Mouse (Mus musculus): Measurements from ENCODE around the gene Cdc34. TPM values are rescaled to one million over a fixed set of nuclear protein-coding genes. Genes with fewer than 3 reads are reported as not detected.
A peak's percentile ranks its signal among the peaks of the same experiment; 100 is the strongest.

The Cdc34 gene
- polyA plus RNA-seq, 1 experiment from 2014 or later: 137 TPM

- Histone ChIP-seq H3K4me2 (replicated peaks) (peak overlapping the region; percentile 77), H3K9ac (0 out of 2 replicates have a peak overlapping the region, but pooled peaks have one; percentile 23), H3K36me3 (no peaks in the 10 kb centered on the region), H3K4me3 (replicated peaks) (no peak overlapping the region), H3K4me1 (replicated peaks) (peaks cover 39% of the 10 kb centered on the region), H3K27ac (peak overlapping the region; percentile 37; the same call in 1 of the 2 replicates), H3K27me3 (replicated peaks) (no peaks in the 10 kb centered on the region), H3K9me3 (no peaks in the 10 kb centered on the region)
- ATAC-seq: no peak
- 74% methylated on average over 10 of the region's 10 CpGs for WGBS
Observed at GRCm38 (mm10) chr10:79703541-79703940, 21.5 kb downstream of the Cdc34 start.

DNA sequence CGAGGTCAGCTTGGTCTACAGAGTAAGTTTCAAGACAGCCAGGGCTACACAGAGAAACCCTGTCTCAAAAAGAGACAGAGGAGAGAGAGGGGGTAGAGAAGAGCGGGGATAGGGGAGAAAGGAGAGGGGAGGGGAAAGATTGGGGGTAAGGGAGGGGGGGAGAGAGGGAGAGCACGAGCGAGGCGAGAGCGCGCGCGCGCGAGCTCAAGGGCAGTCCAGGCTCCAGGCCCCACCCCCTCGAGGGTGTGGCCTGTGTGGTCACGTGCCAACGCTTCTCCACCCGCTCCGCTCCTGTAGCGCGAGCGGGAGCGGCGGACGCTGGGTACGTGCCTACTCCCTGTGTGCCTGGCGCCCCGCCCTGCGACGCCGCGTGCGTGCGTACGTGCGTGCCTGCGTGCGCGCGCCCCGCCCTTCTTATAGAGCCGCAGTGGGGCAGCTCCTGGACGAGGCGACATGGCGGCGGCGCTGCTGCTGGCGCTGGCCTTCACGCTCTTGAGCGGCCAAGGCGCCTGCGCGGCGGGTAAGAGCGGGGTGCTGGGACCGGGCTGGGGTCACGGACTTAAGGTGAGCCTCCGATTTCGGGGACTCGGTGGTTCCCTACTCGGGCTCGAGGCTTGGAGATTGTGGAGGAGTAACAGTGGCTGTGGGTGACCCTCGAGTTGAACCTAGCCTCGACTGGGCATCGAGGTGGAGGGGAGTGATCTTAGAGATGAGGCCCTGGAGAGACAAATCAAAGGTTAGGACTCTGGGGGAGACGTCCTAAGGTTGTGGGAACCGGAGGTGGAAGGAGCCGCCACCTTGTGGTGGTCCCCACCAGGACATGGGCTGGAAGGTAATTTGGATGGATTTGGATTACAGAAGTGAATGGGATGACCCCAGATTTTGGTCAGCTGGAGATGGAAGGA is 22.3 kb downstream of the Cdc34 start, which contains the start of gene Bsg:
Gene Bsg, plus strand, starts transcription at position 427 of the 905 bp plus-strand sequence.
- peaks cover 44% of the 10 kb centered on the region for H3K4me1 ChIP-seq (replicated peaks)
- ATAC-seq: peak; percentile 95
- under 1% methylated on average over 65 of the region's 65 CpGs for WGBS

GRCm38 (mm10) chr10:79704970-79705360 is 23.0 kb downstream of the Cdc34 start:
- H3K27me3 ChIP-seq (replicated peaks): no peaks in the 10 kb centered on the region
- peaks cover 45% of the 10 kb centered on the region for H3K4me1 ChIP-seq (replicated peaks)
- no peak for ATAC-seq
- H3K27ac ChIP-seq: peak overlapping the region; percentile 81; the same call in 1 of the 2 replicates
- H3K4me3 ChIP-seq (replicated peaks): peak overlapping the region; percentile 70
- peak overlapping the region; percentile 77 for H3K4me2 ChIP-seq (replicated peaks)
- 4% methylated on average over 10 of the region's 10 CpGs for WGBS
- no peaks in the 10 kb centered on the region for H3K9me3 ChIP-seq
- peak overlapping the region; percentile 90 for H3K9ac ChIP-seq
- H3K36me3 ChIP-seq: peaks cover 10% of the 10 kb centered on the region

More for the DNA sequence above, 22.3 kb downstream of the Cdc34 start, which contains the start of gene Bsg:
- Histone ChIP-seq H3K36me3 (peaks cover 3% of the 10 kb centered on the region; the same call in 1 of the 2 replicates), H3K27me3 (replicated peaks) (no peaks in the 10 kb centered on the region), H3K9me3 (no peaks in the 10 kb centered on the region), H3K27ac (peak within 1 kb of the TSS; percentile 81), H3K4me2 (replicated peaks) (peak within 1 kb of the TSS; percentile 77), H3K9ac (peak within 1 kb of the TSS; percentile 90), H3K4me3 (replicated peaks) (peak within 1 kb of the TSS; percentile 70)

- no peaks in the 10 kb centered on the region for H3K9me3 ChIP-seq
- ATAC-seq: no peak
- H3K36me3 ChIP-seq: peaks cover 20% of the 10 kb centered on the region
- peak overlapping the region; percentile 77 for H3K4me2 ChIP-seq (replicated peaks)
- peak overlapping the region; percentile 90 for H3K9ac ChIP-seq
- peaks cover 45% of the 10 kb centered on the region for H3K4me1 ChIP-seq (replicated peaks)
- peak overlapping the region; percentile 70 for H3K4me3 ChIP-seq (replicated peaks)
- H3K27me3 ChIP-seq (replicated peaks): no peaks in the 10 kb centered on the region
- H3K27ac ChIP-seq: no peak overlapping the region
- WGBS: 79% methylated on average over 5 of the region's 5 CpGs
Observed at GRCm38 (mm10) chr10:79705951-79706350, 24.0 kb downstream of the Cdc34 start.

DNA sequence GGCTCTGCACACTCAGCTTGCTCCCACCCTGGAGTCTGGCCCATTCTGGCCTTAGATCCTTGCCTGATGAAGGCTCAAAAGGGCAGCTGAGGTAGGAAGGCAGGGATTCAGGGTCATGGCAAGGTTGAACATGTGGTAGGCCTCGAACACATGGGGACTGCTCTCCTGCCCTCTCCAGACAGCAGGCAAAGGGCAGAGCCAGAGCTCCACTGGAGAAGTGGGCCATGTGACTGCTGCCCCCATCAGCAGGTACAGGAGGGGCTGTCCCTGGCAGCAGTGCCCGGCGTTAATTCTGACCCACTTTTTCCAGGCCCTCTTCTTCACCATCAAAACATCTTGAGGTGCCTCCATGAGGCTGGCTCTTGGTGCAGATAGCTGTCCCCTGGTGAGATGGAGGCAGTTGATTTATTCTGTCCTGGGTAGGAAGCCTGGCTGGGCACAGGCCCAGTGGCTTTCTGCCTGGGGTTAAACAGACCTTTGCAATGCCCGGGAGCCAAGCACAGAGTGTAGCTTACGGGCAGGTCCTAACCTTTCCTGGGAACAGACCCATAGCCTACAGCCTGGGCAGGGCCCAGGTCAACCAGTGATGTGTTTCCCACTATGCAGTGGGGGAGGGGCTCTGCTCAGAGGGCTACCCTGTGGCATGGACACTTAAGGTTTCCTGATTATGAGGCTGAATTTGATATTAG is 24.6 kb downstream of the Cdc34 start:
- Histone ChIP-seq H3K36me3 (peaks cover 26% of the 10 kb centered on the region), H3K27ac (no peak overlapping the region), H3K9ac (peak overlapping the region; percentile 90; the same call in 1 of the 2 replicates), H3K4me2 (replicated peaks) (peak overlapping the region; percentile 77), H3K27me3 (replicated peaks) (no peaks in the 10 kb centered on the region), H3K9me3 (no peaks in the 10 kb centered on the region), H3K4me1 (replicated peaks) (peaks cover 39% of the 10 kb centered on the region), H3K4me3 (replicated peaks) (peak overlapping the region; percentile 70)
- no peak for ATAC-seq
- 77% methylated on average over 5 of the region's 5 CpGs for WGBS

- 61% methylated on average over 1 of the region's 1 CpGs for WGBS
- Histone ChIP-seq H3K4me2 (replicated peaks) (peak overlapping the region; percentile 77), H3K4me3 (replicated peaks) (no peak overlapping the region), H3K4me1 (replicated peaks) (peaks cover 37% of the 10 kb centered on the region), H3K27ac (no peak overlapping the region), H3K9ac (no peak overlapping the region), H3K9me3 (no peaks in the 10 kb centered on the region), H3K27me3 (replicated peaks) (no peaks in the 10 kb centered on the region), H3K36me3 (peaks cover 29% of the 10 kb centered on the region)
- no peak for ATAC-seq
Observed at GRCm38 (mm10) chr10:79707162-79707561, 25.2 kb downstream of the Cdc34 start.

DNA sequence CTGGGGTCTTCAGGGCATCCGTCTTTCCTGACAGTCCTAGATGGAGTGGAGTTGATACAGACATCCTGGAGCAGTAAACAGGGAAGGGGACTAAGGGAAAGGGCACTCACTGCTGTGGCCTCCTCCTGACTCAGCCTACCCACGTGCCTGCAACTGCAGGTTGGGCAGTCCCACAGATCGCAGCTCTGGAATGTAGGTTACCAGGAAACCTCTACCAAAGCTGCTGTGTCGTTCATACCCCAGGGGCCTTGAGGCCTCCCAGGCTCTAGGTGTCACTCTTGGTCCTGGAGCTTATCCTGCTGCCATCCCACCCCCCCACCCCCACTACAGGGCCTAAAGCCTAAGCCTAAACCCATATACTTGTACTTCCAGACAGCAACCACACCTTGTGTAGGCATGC is 25.8 kb downstream of the Cdc34 start:
- Histone ChIP-seq H3K36me3 (peaks cover 29% of the 10 kb centered on the region), H3K9ac (no peak overlapping the region), H3K9me3 (no peaks in the 10 kb centered on the region), H3K27me3 (replicated peaks) (no peaks in the 10 kb centered on the region), H3K4me1 (replicated peaks) (peaks cover 37% of the 10 kb centered on the region), H3K4me2 (replicated peaks) (no peak overlapping the region; the same call in 1 of the 2 replicates), H3K4me3 (replicated peaks) (no peak overlapping the region), H3K27ac (no peak overlapping the region)
- ATAC-seq: no peak
- 66% methylated on average over 4 of the region's 4 CpGs for WGBS

DNA sequence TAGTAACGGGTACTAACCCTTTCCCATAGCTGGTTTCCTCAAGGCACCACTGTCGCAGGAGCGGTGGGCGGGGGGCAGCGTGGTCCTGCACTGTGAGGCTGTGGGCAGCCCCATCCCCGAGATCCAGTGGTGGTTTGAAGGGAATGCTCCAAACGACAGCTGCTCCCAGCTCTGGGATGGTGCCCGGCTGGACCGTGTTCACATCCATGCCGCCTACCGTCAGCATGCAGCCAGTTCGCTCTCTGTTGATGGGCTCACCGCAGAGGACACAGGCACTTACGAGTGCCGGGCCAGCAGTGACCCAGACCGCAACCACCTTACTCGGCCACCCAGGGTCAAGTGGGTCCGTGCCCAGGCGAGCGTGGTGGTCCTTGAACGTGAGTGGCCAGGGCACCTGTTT is 26.7 kb downstream of the Cdc34 start:
- no peak overlapping the region for H3K27ac ChIP-seq
- H3K27me3 ChIP-seq (replicated peaks): no peaks in the 10 kb centered on the region
- H3K9me3 ChIP-seq: no peaks in the 10 kb centered on the region
- no peak overlapping the region for H3K4me3 ChIP-seq (replicated peaks)
- H3K4me1 ChIP-seq (replicated peaks): peaks cover 37% of the 10 kb centered on the region
- ATAC-seq: no peak
- 85% methylated on average over 21 of the region's 21 CpGs for WGBS
- no peak overlapping the region for H3K9ac ChIP-seq
- no peak overlapping the region for H3K4me2 ChIP-seq (replicated peaks)
- H3K36me3 ChIP-seq: peaks cover 29% of the 10 kb centered on the region

- no peak overlapping the region for H3K9ac ChIP-seq
- no peaks in the 10 kb centered on the region for H3K27me3 ChIP-seq (replicated peaks)
- H3K4me2 ChIP-seq (replicated peaks): no peak overlapping the region
- ATAC-seq: no peak
- peaks cover 29% of the 10 kb centered on the region for H3K36me3 ChIP-seq
- no peaks in the 10 kb centered on the region for H3K9me3 ChIP-seq
- no peak overlapping the region for H3K4me3 ChIP-seq (replicated peaks)
- WGBS: 63% methylated on average over 7 of the region's 7 CpGs
- H3K4me1 ChIP-seq (replicated peaks): peaks cover 37% of the 10 kb centered on the region
- H3K27ac ChIP-seq: no peak overlapping the region
Observed at GRCm38 (mm10) chr10:79709307-79709706, 27.3 kb downstream of the Cdc34 start.

- Histone ChIP-seq H3K27me3 (replicated peaks) (peaks cover 25% of the 10 kb centered on the region), H3K9ac (no peak overlapping the region), H3K36me3 (peaks cover 29% of the 10 kb centered on the region), H3K4me3 (replicated peaks) (no peak overlapping the region), H3K9me3 (no peaks in the 10 kb centered on the region), H3K4me1 (replicated peaks) (peaks cover 22% of the 10 kb centered on the region), H3K27ac (no peak overlapping the region), H3K4me2 (replicated peaks) (no peak overlapping the region)
- 81% methylated on average over 1 of the region's 1 CpGs for WGBS
- ATAC-seq: peak; percentile 40
Observed at GRCm38 (mm10) chr10:79712029-79712428, 30.0 kb downstream of the Cdc34 start.

- ATAC-seq: peak; percentile 60
Observed at GRCm38 (mm10) chr10:79712499-79713126, 30.6 kb downstream of the Cdc34 start.

GRCm38 (mm10) chr10:79713163-79713562 is 31.2 kb downstream of the Cdc34 start:
- WGBS: 35% methylated on average over 1 of the region's 1 CpGs
- no peak overlapping the region for H3K27ac ChIP-seq
- peaks cover 23% of the 10 kb centered on the region for H3K4me1 ChIP-seq (replicated peaks)
- no peaks in the 10 kb centered on the region for H3K9me3 ChIP-seq
- no peak overlapping the region for H3K4me3 ChIP-seq (replicated peaks)
- ATAC-seq: no peak
- H3K36me3 ChIP-seq: peaks cover 29% of the 10 kb centered on the region
- H3K4me2 ChIP-seq (replicated peaks): no peak overlapping the region
- peaks cover 35% of the 10 kb centered on the region for H3K27me3 ChIP-seq (replicated peaks)
- H3K9ac ChIP-seq: no peak overlapping the region

More at GRCm38 (mm10) chr10:79712499-79713126, 30.6 kb downstream of the Cdc34 start:
- peaks cover 31% of the 10 kb centered on the region for H3K27me3 ChIP-seq (replicated peaks)
- no peaks in the 10 kb centered on the region for H3K9me3 ChIP-seq
- no peak overlapping the region for H3K9ac ChIP-seq
- WGBS: 24% methylated on average over 4 of the region's 6 CpGs
- H3K27ac ChIP-seq: no peak overlapping the region
- peaks cover 29% of the 10 kb centered on the region for H3K36me3 ChIP-seq
- no peak overlapping the region for H3K4me2 ChIP-seq (replicated peaks)
- peaks cover 22% of the 10 kb centered on the region for H3K4me1 ChIP-seq (replicated peaks)
- H3K4me3 ChIP-seq (replicated peaks): no peak overlapping the region
